Mouse (Mus musculus) heart, embryonic 10.5 days (tissue): ENCODE results near the gene Olfr465-ps1. TPM values are rescaled to one million over a fixed set of nuclear protein-coding genes. Genes with fewer than 3 reads are reported as not detected.
A peak's percentile ranks its signal among the peaks of the same experiment; 100 is the strongest.

ENCODE experiments used
- DNase-seq: peaks from one replicate; pipeline ENCODE4 v3.0.0-alpha.2; 2017; ENCODE audit warnings: low spot score
- H3K27ac ChIP-seq: fragments of 300-500 bp; sonication (generic); 2 replicates; pipeline ENCODE4 v1.5.1; 2016; ENCODE audit warnings: mild to moderate bottlenecking
- H3K27me3 ChIP-seq: fragments of 300-500 bp; sonication (generic); 2 replicates; pipeline ENCODE4 v1.6.1; 2016; ENCODE audit warnings: mild to moderate bottlenecking; ENCODE audit not compliant: poor library complexity, insufficient read depth, severe bottlenecking
- H3K36me3 ChIP-seq: fragments of 300-500 bp; sonication (generic); 2 replicates; pipeline ENCODE4 v1.6.1; 2016; ENCODE audit warnings: mild to moderate bottlenecking, moderate library complexity
- H3K4me1 ChIP-seq: fragments of 300-500 bp; sonication (generic); 2 replicates; pipeline ENCODE4 v1.6.1; 2016; ENCODE audit warnings: mild to moderate bottlenecking
- H3K4me3 ChIP-seq: fragments of 300-500 bp; sonication (generic); 2 replicates; pipeline ENCODE4 v1.5.1; 2016; ENCODE audit warnings: mild to moderate bottlenecking, moderate library complexity
- H3K9me3 ChIP-seq: fragments of 300-500 bp; sonication (generic); 2 replicates; pipeline ENCODE4 v1.6.1; 2016; ENCODE audit warnings: mild to moderate bottlenecking, moderate library complexity
- WGBS: fragments of 180-500 bp; shearing (Covaris S2); methylation state at CpG from one replicate; pipeline ENCODE4 v1.1.7; 2016; 5-methylcytosine and 5-hydroxymethylcytosine counted together
- polyA plus RNA-seq: library from polyadenylated mRNA; unstranded; fragments of >200 nt; fragmentation: Nextera tagmentation; extraction: Ambion mirVana; gene quantifications from 2 replicates; pipeline ENCODE4 v1.2.1, GENCODE M21; 2016

Olfr465-ps1 gene
- polyA plus RNA-seq, 1 experiment from 2014 or later, result not detected

DNA sequence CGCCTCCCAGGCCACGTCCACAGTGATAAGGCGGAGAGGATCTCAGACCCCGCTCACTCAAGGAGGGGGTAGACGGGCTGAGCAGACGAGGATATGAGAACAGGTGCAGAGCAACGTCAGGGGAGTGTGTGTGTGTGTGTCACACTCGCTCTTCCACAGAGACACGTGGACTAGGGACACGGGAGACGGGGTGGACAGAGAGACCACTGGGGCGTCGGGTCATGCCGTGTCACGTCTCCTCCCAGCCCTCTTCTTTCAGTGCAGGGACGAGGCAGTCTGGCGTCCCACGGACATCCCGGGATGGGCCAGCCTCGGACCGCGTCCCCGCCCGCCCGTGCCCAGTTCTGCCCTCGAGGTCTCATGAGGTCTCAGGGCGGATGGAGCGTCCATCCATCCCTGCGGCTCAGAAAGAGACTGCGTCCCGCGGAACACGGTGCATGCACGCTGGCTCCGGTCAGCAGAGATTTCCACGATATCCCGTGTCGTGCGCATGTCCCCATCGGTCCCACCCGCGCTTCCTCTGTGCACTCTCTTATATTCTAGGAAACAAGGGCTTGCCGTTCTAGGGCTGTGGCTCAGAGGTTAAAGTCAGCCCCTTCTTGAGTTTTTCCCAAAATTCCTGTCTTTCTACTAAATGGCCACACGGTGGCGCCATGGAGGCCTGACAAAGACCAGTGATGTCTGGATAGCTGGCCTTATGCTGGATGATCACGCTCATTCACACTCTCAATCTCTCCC, 38.0 kb downstream of the Olfr465-ps1 start:
- Histone ChIP-seq H3K36me3 (no peaks in the 10 kb centered on the region), H3K9me3 (no peaks in the 10 kb centered on the region; the same call in 1 of the 2 replicates), H3K27ac (no peak overlapping the region), H3K27me3 (no peaks in the 10 kb centered on the region), H3K4me3 (peak overlapping the region; percentile 50), H3K4me1 (no peaks in the 10 kb centered on the region; the same call in 1 of the 2 replicates)
- 19% methylated on average over 46 of the region's 46 CpGs for WGBS
- DNase-seq, result peak; percentile 76

DNA sequence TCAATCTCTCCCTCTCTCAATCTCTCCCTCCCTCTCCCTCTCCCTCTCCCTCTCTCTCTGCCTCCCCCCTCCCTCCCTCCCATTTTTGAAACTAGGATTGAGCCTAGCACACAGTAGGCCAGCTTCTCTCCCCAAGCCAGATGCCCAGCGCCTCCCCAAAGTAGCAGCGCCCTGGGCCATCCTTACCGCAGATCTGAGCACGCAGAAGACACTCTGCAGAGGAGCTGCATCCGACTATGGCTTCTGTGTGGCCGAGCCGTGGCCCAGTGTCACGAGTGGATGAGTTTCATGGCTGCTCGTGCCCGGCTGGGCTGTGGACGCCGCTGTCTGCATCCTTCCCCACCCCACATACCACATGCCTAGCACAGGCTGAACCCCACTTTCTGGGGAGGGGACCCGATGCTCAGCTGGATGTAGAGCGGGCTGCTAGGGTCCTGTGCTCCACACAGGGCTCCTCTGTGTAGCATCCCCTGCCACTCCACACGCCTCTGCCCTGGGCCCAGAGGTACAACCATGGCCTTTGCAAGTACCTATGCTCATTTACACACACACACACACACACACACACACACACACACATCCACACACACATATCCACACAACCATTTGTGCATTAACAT, 38.7 kb downstream of the Olfr465-ps1 start:
- no peak for DNase-seq
- H3K27me3 ChIP-seq, result no peaks in the 10 kb centered on the region
- no peaks in the 10 kb centered on the region; the same call in 1 of the 2 replicates for H3K9me3 ChIP-seq
- no peaks in the 10 kb centered on the region for H3K36me3 ChIP-seq
- no peak overlapping the region for H3K4me3 ChIP-seq
- no peaks in the 10 kb centered on the region; the same call in 1 of the 2 replicates for H3K4me1 ChIP-seq
- 53% methylated on average over 15 of the region's 15 CpGs for WGBS
- H3K27ac ChIP-seq, result no peak overlapping the region

Other genes starting within 250 kb of the Olfr465-ps1 start
- not detected in 2 replicates for gene Cntnap3, start 234.1 kb upstream of the Olfr465-ps1 start, polyA plus RNA-seq
- gene Spata31, start 220.7 kb upstream of the Olfr465-ps1 start, polyA plus RNA-seq, result not detected in 2 replicates
- gene Spata31d1c, start 105.0 kb upstream of the Olfr465-ps1 start, polyA plus RNA-seq, result not detected in 2 replicates
- gene Prss47, start 85.3 kb upstream of the Olfr465-ps1 start, polyA plus RNA-seq, result not detected in 2 replicates
- gene Mfsd14b, start 25.1 kb upstream of the Olfr465-ps1 start, polyA plus RNA-seq, result 42.4 and 43.7 TPM in 2 replicates
- not detected in 2 replicates for gene Olfr466, start 12.2 kb downstream of the Olfr465-ps1 start, polyA plus RNA-seq
- not detected in 2 replicates for gene Nlrp4f, start 67.9 kb downstream of the Olfr465-ps1 start, polyA plus RNA-seq
- not detected in 2 replicates for gene Gm10775, start 121.5 kb downstream of the Olfr465-ps1 start, polyA plus RNA-seq
- gene Zfp369, start 140.7 kb downstream of the Olfr465-ps1 start, polyA plus RNA-seq, result 11.0 and 11.4 TPM in 2 replicates